Mouse (Mus musculus) ES-Bruce4 (cell line): ENCODE results near the gene Cyb5d1.

Experiments used
- EP300 ChIP-seq: IDR thresholded peaks from 2 replicates; pipeline ENCODE4 v1.6.1; 2011; ENCODE audit warnings: low read depth, low read length; ENCODE audit not compliant: insufficient read depth
- POLR2A ChIP-seq: IDR thresholded peaks from one replicate; pipeline ENCODE4 v1.8.1; 2011; ENCODE audit warnings: low read length; ENCODE audit not compliant: insufficient read depth

DNA sequence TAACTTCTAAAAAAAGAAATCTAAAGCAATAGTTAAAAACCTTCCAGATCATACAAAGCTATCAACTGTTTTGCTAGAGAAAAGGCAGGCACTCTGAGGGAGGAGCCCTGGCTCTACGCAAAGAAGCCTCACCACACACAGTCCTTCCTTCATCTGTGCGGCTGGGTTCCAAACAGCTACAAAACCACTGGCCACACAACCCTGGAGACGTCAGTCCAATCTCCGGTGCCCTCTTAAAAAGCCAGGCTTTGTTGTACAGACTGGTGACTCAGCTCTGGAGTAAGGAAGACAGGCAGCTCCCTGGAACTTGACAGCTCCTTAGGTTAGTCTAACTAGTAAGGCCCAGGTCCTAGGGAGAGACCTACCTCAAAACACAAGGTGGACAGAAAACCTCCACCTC is 19.8 kb downstream of the Cyb5d1 start:
- TF ChIP-seq POLR2A: no peak
- no peak for TF ChIP-seq EP300
